Mouse (Mus musculus): ENCODE results near the gene Olfr1358. TPM values are rescaled to one million over a fixed set of nuclear protein-coding genes. Genes with fewer than 3 reads are reported as not detected.

The Olfr1358 gene
- not detected for polyA plus RNA-seq (2014; fragmentation: Illumina TruSeq; extraction: RNeasy Lipid Tissue Mini Kit (QIAGEN cat#74804); ENCODE audit: low read depth, low replicate concordance)

DNA sequence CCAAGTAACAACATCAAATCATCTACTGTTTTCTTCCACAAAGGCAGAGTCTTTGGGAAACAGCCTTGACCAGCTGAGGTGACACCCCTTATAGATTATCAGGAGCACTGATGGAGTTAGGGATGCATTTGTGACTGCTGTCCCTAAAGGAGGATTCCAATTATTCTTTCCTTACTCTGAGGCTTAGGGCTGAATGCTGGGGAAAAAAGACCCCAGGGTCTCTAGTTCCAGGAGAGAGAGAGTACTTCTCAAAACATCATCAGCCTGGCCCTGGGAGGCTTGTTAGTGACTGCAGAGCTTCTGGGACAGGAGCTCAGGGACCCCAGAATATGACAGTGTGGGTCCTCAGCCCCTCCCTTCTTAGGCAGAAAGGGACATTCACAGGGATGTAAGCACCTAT, at the start of gene Olfr1358:
Gene Olfr1358 (plus strand): TSS at position 301 of the 400 bp plus-strand sequence.

Other genes starting within 250 kb of the Olfr1358 start
- 35.5 TPM for gene Agpat3, start 164.9 kb upstream of the Olfr1358 start, polyA plus RNA-seq (2014; fragmentation: Illumina TruSeq; extraction: RNeasy Lipid Tissue Mini Kit (QIAGEN cat#74804); ENCODE audit: low read depth, low replicate concordance)
- gene Rrp1, start 104.4 kb upstream of the Olfr1358 start, polyA plus RNA-seq (2014; fragmentation: Illumina TruSeq; extraction: RNeasy Lipid Tissue Mini Kit (QIAGEN cat#74804); ENCODE audit: low read depth, low replicate concordance) = 126 TPM
- 13.1 TPM for gene Cstb, start 91.8 kb upstream of the Olfr1358 start, polyA plus RNA-seq (2014; fragmentation: Illumina TruSeq; extraction: RNeasy Lipid Tissue Mini Kit (QIAGEN cat#74804); ENCODE audit: low read depth, low replicate concordance)
- gene Pdxk, start 52.5 kb upstream of the Olfr1358 start, polyA plus RNA-seq (2014; fragmentation: Illumina TruSeq; extraction: RNeasy Lipid Tissue Mini Kit (QIAGEN cat#74804); ENCODE audit: low read depth, low replicate concordance) = 0.92 TPM
- gene Ilvbl, start 56.9 kb downstream of the Olfr1358 start, polyA plus RNA-seq (2014; fragmentation: Illumina TruSeq; extraction: RNeasy Lipid Tissue Mini Kit (QIAGEN cat#74804); ENCODE audit: low read depth, low replicate concordance) = 1.4 TPM
- gene Syde1, start 74.5 kb downstream of the Olfr1358 start, polyA plus RNA-seq (2014; fragmentation: Illumina TruSeq; extraction: RNeasy Lipid Tissue Mini Kit (QIAGEN cat#74804); ENCODE audit: low read depth, low replicate concordance) = 0.53 TPM
- not detected for gene Olfr1357, start 100.6 kb downstream of the Olfr1358 start, polyA plus RNA-seq (2014; fragmentation: Illumina TruSeq; extraction: RNeasy Lipid Tissue Mini Kit (QIAGEN cat#74804); ENCODE audit: low read depth, low replicate concordance)
- gene Casp14, start 200.9 kb downstream of the Olfr1358 start, polyA plus RNA-seq (2014; fragmentation: Illumina TruSeq; extraction: RNeasy Lipid Tissue Mini Kit (QIAGEN cat#74804); ENCODE audit: low read depth, low replicate concordance) = not detected
- gene Ccdc105, start 235.6 kb downstream of the Olfr1358 start, polyA plus RNA-seq (2014; fragmentation: Illumina TruSeq; extraction: RNeasy Lipid Tissue Mini Kit (QIAGEN cat#74804); ENCODE audit: low read depth, low replicate concordance) = 20.9 TPM

Measured in testis, adult 10 weeks (tissue).